Mouse (Mus musculus): Measurements from ENCODE around the gene Foxa2. TPM values are rescaled to one million over a fixed set of nuclear protein-coding genes. Genes with fewer than 3 reads are reported as not detected.

The Foxa2 gene
- polyA plus RNA-seq, 1 experiment: not detected

GRCm38 (mm10) chr2:148040236-148041121 is 6.3 kb downstream of the Foxa2 start:
- TF ChIP-seq POLR2A (IDR thresholded peaks at IDR 0.05; ENCODE audit: low read depth, low read length) (no peak), CTCF (IDR thresholded peaks at IDR 0.05; ENCODE audit: borderline replicate concordance, insufficient read depth, low read length) (no peak)
- Histone ChIP-seq H3K4me3 (ENCODE audit: insufficient read depth, low read length) (no peak overlapping the region), H3K27ac (ENCODE audit: insufficient read depth, low read length) (no peak overlapping the region), H3K4me1 (ENCODE audit: control insufficient read depth, insufficient read depth, low read length) (no peaks in the 10 kb centered on the region)

DNA sequence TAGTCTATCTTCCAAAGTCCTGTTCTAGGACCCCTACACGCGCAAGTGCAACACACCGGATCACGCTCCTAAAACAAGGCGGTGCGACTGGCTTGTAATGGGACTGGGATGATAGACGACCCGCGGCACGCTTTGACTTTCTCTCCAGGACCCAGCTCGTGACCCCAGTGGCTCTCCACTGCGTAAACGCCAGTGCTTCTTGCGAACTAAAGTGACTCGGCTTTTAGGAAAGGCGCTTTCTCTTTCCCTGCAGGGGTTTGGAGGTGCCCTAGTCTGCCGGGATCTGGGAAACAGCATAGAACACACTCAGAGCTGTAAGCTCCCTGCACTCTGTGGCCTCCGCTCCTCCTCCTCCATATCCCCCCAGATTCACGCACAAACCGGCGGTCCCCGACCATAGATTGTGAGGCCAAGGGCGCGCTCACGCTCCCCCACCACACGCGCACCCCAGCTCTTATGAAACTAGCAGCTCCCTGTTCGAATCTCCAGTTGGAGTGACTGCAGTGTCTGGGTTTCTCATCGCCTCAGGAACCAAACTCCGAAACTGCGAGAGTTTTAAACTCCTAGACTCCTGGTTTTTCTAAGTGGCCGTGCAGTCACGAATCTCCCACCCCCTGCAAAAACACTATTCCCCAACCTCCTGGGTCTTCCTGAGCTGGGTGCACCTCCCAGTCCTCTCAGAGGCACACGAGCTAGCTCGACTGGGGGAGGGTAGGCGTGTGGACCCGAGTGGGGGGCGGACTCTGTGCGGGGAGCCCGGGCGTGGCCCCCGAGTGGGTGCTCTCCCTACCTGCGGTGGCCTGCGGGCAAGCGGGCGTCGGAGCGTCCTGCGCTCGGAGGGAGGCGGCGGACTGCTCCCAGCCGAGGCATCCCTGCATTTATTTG is 7.2 kb downstream of the Foxa2 start:
- no peaks in the 10 kb centered on the region for H3K4me1 ChIP-seq (ENCODE audit: control insufficient read depth, insufficient read depth, low read length)
- no peak overlapping the region for H3K27ac ChIP-seq (ENCODE audit: insufficient read depth, low read length)
- TF ChIP-seq CTCF (IDR thresholded peaks at IDR 0.05; ENCODE audit: borderline replicate concordance, insufficient read depth, low read length): no peak
- TF ChIP-seq POLR2A (IDR thresholded peaks at IDR 0.05; ENCODE audit: low read depth, low read length): no peak
- H3K4me3 ChIP-seq (ENCODE audit: insufficient read depth, low read length): no peak overlapping the region

DNA sequence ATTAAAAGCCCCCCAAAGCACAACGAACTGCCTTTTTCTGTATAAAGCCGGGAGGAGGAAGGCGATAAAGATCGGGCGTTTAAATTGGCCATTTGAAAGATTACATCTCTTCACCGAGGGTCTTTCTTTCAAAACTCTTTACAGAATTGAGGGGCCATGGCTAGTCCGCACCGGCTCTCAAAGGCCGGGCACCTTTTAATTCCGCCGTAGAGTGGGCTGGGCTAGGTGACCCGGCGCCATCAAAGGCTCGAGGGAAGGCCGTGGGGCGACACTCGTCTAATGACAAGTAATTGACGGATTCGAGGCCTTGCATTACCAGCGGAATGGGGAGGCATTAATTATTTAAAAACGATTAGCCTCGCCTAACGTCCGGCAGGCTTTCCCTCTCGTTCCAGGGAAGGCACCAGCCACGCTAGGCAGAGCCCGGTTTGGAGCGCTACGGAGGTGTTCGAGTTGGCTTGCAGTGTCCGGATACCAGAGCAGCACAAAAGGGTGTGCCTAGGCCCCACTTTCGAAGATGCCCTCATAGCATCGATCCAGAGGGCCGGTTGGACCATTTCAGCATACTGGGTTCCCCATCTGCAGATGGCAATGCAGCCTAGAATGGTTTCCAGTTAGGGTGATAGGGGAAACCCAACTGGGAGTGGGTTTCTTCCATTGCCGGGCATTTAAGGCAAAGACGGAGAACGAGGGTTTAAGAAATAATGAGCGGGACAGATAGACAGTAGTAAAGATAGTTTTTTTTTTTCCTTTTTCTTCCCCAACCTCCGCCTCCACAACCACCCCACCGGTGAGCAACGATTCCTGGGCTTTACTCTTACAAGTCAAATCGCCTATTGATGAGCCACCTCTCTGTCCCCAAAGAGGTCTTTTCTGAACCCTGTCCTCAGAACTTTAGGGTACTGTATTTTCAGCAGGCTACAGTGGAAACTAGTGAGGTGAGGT is 8.1 kb downstream of the Foxa2 start:
- Histone ChIP-seq H3K4me1 (ENCODE audit: control insufficient read depth, insufficient read depth, low read length) (no peaks in the 10 kb centered on the region), H3K4me3 (ENCODE audit: insufficient read depth, low read length) (no peak overlapping the region), H3K27ac (ENCODE audit: insufficient read depth, low read length) (no peak overlapping the region)
- no peak for TF ChIP-seq CTCF (IDR thresholded peaks at IDR 0.05; ENCODE audit: borderline replicate concordance, insufficient read depth, low read length)
- TF ChIP-seq POLR2A (IDR thresholded peaks at IDR 0.05; ENCODE audit: low read depth, low read length): no peak

- no peak overlapping the region for H3K4me3 ChIP-seq (ENCODE audit: insufficient read depth, low read length)
These were observed 10.1 kb downstream of the Foxa2 start for GRCm38 (mm10) chr2:148036611-148037160.

GRCm38 (mm10) chr2:148030991-148031675 is 15.6 kb downstream of the Foxa2 start:
- Histone ChIP-seq H3K4me3 (ENCODE audit: insufficient read depth, low read length) (no peak overlapping the region), H3K27ac (ENCODE audit: insufficient read depth, low read length) (no peak overlapping the region), H3K4me1 (ENCODE audit: control insufficient read depth, insufficient read depth, low read length) (no peaks in the 10 kb centered on the region)
- TF ChIP-seq CTCF (IDR thresholded peaks at IDR 0.05; ENCODE audit: borderline replicate concordance, insufficient read depth, low read length): no peak
- no peak for TF ChIP-seq POLR2A (IDR thresholded peaks at IDR 0.05; ENCODE audit: low read depth, low read length)

More at GRCm38 (mm10) chr2:148036611-148037160, 10.1 kb downstream of the Foxa2 start:
- TF ChIP-seq CTCF (IDR thresholded peaks at IDR 0.05; ENCODE audit: borderline replicate concordance, insufficient read depth, low read length) (no peak), POLR2A (IDR thresholded peaks at IDR 0.05; ENCODE audit: low read depth, low read length) (no peak)
- H3K27ac ChIP-seq (ENCODE audit: insufficient read depth, low read length): no peak overlapping the region
- H3K4me1 ChIP-seq (ENCODE audit: control insufficient read depth, insufficient read depth, low read length): no peaks in the 10 kb centered on the region

DNA sequence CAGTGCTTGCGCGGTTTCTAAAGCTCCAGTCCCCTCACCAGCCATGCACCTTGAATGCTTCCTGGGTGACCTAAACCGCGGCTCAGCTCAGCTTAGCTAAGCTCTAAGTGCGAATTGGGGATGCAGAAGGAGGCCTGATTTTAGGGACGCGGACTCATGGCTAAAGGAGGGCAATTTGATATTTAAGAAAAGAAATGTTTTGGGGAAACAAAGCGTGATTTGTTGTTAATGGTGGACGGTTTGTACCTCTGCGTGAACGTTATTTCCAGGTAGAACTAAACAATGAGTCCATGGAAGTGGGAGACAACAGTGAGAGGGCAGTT is 16.2 kb downstream of the Foxa2 start:
- Histone ChIP-seq H3K27ac (ENCODE audit: insufficient read depth, low read length) (no peak overlapping the region), H3K4me3 (ENCODE audit: insufficient read depth, low read length) (no peak overlapping the region), H3K4me1 (ENCODE audit: control insufficient read depth, insufficient read depth, low read length) (no peaks in the 10 kb centered on the region)
- no peak for TF ChIP-seq POLR2A (IDR thresholded peaks at IDR 0.05; ENCODE audit: low read depth, low read length)
- no peak for TF ChIP-seq CTCF (IDR thresholded peaks at IDR 0.05; ENCODE audit: borderline replicate concordance, insufficient read depth, low read length)

- Histone ChIP-seq H3K4me3 (ENCODE audit: insufficient read depth, low read length) (no peak overlapping the region), H3K27ac (ENCODE audit: insufficient read depth, low read length) (no peak overlapping the region), H3K4me1 (ENCODE audit: control insufficient read depth, insufficient read depth, low read length) (no peaks in the 10 kb centered on the region)
- TF ChIP-seq POLR2A (IDR thresholded peaks at IDR 0.05; ENCODE audit: low read depth, low read length): no peak
- TF ChIP-seq CTCF (IDR thresholded peaks at IDR 0.05; ENCODE audit: borderline replicate concordance, insufficient read depth, low read length): no peak
These were observed 16.8 kb downstream of the Foxa2 start for GRCm38 (mm10) chr2:148029751-148030612.
